ENCODE assay signal across 10 mouse cellular contexts in the genomic region with DNA sequence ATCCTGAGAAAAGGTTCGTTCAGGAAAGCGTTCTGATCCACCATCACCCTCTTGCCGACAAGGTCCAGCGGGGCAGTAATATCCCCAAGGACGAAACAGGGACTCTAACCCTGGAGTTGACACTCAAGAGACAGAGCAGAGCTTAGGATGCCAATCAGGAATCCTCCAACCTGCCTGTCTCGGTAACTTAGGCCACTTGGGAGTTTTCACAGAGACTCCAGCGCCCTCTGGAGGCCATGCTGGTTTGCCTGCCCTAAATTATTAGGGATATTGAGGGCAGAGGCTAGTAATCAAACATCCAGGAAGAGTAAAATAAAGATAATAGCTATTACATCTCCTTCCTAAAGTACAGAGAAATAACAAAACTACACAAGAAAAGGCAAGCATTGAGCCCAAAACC. TPM values are rescaled to one million over a fixed set of nuclear protein-coding genes. Genes with fewer than 3 reads are reported as not detected.
DNase-seq lines count a peak whose midpoint lies in the region; ATAC-seq and TF ChIP-seq lines count a peak whose summit lies in the region.
"Had no signal": no experiment of that assay in that cellular context is flagged by ENCODE, and none has a peak within 500 bp of the region (broad histone marks: within the 10 kb centered on the region; RNA-seq: fewer than 3 reads in every experiment).

No protein-coding gene starts in this region.

- no peak overlapping the region for H3K4me2 ChIP-seq in intestine, embryonic 14.5 days (ENCODE audit: low read length)
- H3K4me2 ChIP-seq in intestine, embryonic 15.5 days (replicated peaks): no peak overlapping the region
- no peak overlapping the region for H3K4me2 ChIP-seq in embryonic facial prominence, embryonic 11.5 days (ENCODE audit: low read depth, low read length)
- H3K4me2 ChIP-seq: limb, embryonic 12.5 days; stomach, embryonic 15.5 days had no signal

- no peak for TF ChIP-seq POLR2A in bone marrow, adult 2 months (IDR thresholded peaks at IDR 0.05; ENCODE audit: borderline replicate concordance, control insufficient read depth, low read depth, low read length)

- no peaks in the 10 kb centered on the region for H3K27me3 ChIP-seq in intestine, embryonic 14.5 days (replicated peaks; ENCODE audit: control insufficient read depth, insufficient read depth, low read length)
- no peaks in the 10 kb centered on the region for H3K27me3 ChIP-seq in intestine, embryonic 15.5 days (replicated peaks)
- H3K27me3 ChIP-seq in embryonic facial prominence, embryonic 11.5 days (ENCODE audit: control insufficient read depth, insufficient read depth, low read length): no peaks in the 10 kb centered on the region
- H3K27me3 ChIP-seq: limb, embryonic 12.5 days; stomach, embryonic 15.5 days had no signal

- H3K4me3 ChIP-seq in intestine, embryonic 14.5 days (ENCODE audit: low read depth, low read length): no peak overlapping the region
- no peak overlapping the region for H3K4me3 ChIP-seq in intestine, embryonic 15.5 days (replicated peaks)
- H3K4me3 ChIP-seq in bone marrow, adult 2 months (replicated peaks; ENCODE audit: control insufficient read depth, low read depth, low read length): no peak overlapping the region
- H3K4me3 ChIP-seq in embryonic facial prominence, embryonic 11.5 days (ENCODE audit: low read depth, low read length): no peak overlapping the region
- H3K4me3 ChIP-seq: limb, embryonic 12.5 days; stomach, embryonic 15.5 days had no signal

- H3K36me3 ChIP-seq in intestine, embryonic 14.5 days (ENCODE audit: control insufficient read depth, insufficient read depth, low read length): no peaks in the 10 kb centered on the region
- H3K36me3 ChIP-seq in intestine, embryonic 15.5 days: no peaks in the 10 kb centered on the region
- H3K36me3 ChIP-seq in embryonic facial prominence, embryonic 11.5 days (replicated peaks; ENCODE audit: control insufficient read depth, insufficient read depth, low read depth, low read length): no peaks in the 10 kb centered on the region
- H3K36me3 ChIP-seq: limb, embryonic 12.5 days; stomach, embryonic 15.5 days had no signal

- peak; percentile 80 for DNase-seq in intestine, embryonic 14.5 days (ENCODE audit: low spot score)
- peak; percentile 59 for DNase-seq in ES-CJ7 (ENCODE audit: low read depth, low spot score)
- DNase-seq in embryonic facial prominence, embryonic 11.5 days (ENCODE audit: low spot score): peak; percentile 65
- peak; percentile 76 to 77 for DNase-seq in kidney, postnatal 4 days
- DNase-seq in thymus, postnatal 4 days: peak; percentile 65

- 48% methylated on average over 7 of the region's 7 CpGs for WGBS in intestine, embryonic 14.5 days
- WGBS in intestine, embryonic 15.5 days: 42% methylated on average over 7 of the region's 7 CpGs
- WGBS in bone marrow, adult 2 months: 48% methylated on average over 7 of the region's 7 CpGs
- 46% methylated on average over 7 of the region's 7 CpGs for WGBS in embryonic facial prominence, embryonic 11.5 days

- no peak overlapping the region for H3K27ac ChIP-seq in intestine, embryonic 14.5 days (ENCODE audit: low read depth)
- no peak overlapping the region for H3K27ac ChIP-seq in intestine, embryonic 15.5 days
- H3K27ac ChIP-seq in bone marrow, adult 2 months (ENCODE audit: control insufficient read depth, insufficient read depth, low read depth, low read length, poor library complexity): no peak overlapping the region
- no peak overlapping the region for H3K27ac ChIP-seq in embryonic facial prominence, embryonic 11.5 days (replicated peaks; ENCODE audit: low read depth, low read length)
- H3K27ac ChIP-seq: limb, embryonic 12.5 days; stomach, embryonic 15.5 days had no signal

- ATAC-seq in intestine, embryonic 14.5 days (replicated peaks; ENCODE audit: low FRiP score, low TSS enrichment, low read depth): no peak
- ATAC-seq in intestine, embryonic 15.5 days: no peak
- ATAC-seq in embryonic facial prominence, embryonic 11.5 days (replicated peaks; ENCODE audit: insufficient number of reproducible peaks, low FRiP score, low TSS enrichment, low read depth): no peak
- ATAC-seq in megakaryocyte progenitor cell, adult 5-6 weeks (replicated peaks; ENCODE audit: poor library complexity): peak; percentile 81

- no peak overlapping the region for H3K9ac ChIP-seq in intestine, embryonic 14.5 days (ENCODE audit: low read length)
- no peak overlapping the region for H3K9ac ChIP-seq in intestine, embryonic 15.5 days
- no peak overlapping the region for H3K9ac ChIP-seq in embryonic facial prominence, embryonic 11.5 days (replicated peaks; ENCODE audit: low read length)
- H3K9ac ChIP-seq: limb, embryonic 12.5 days; stomach, embryonic 15.5 days had no signal

- TF ChIP-seq CTCF in bone marrow, adult 2 months (IDR thresholded peaks at IDR 0.05; ENCODE audit: control insufficient read depth, insufficient read depth, low read length): peak; percentile 51

- no peaks in the 10 kb centered on the region for H3K9me3 ChIP-seq in intestine, embryonic 14.5 days (ENCODE audit: control insufficient read depth, low read length)
- no peaks in the 10 kb centered on the region for H3K9me3 ChIP-seq in intestine, embryonic 15.5 days
- no peaks in the 10 kb centered on the region for H3K9me3 ChIP-seq in embryonic facial prominence, embryonic 11.5 days (replicated peaks; ENCODE audit: control insufficient read depth, low read length)
- H3K9me3 ChIP-seq: limb, embryonic 12.5 days; stomach, embryonic 15.5 days had no signal

- no peaks in the 10 kb centered on the region for H3K4me1 ChIP-seq in intestine, embryonic 14.5 days (replicated peaks; ENCODE audit: control insufficient read depth, insufficient read depth, low read length)
- H3K4me1 ChIP-seq in intestine, embryonic 15.5 days (replicated peaks): no peaks in the 10 kb centered on the region
- H3K4me1 ChIP-seq in bone marrow, adult 2 months (ENCODE audit: control insufficient read depth, insufficient read depth, low read length): no peaks in the 10 kb centered on the region
- no peaks in the 10 kb centered on the region for H3K4me1 ChIP-seq in embryonic facial prominence, embryonic 11.5 days (ENCODE audit: control insufficient read depth, insufficient read depth, low read length)
- H3K4me1 ChIP-seq: stomach, embryonic 15.5 days had no signal

RNA-seq across cellular contexts. Expression of a gene that starts 54.0 kb away (rescaled TPM):
- 0.38 and 0.86 TPM in 2 replicates for polyA plus RNA-seq in intestine, embryonic 14.5 days (2014; fragmentation: Nextera tagmentation; extraction: Ambion mirVana)
- 0.38 and 0.43 TPM in 2 replicates for polyA plus RNA-seq in intestine, embryonic 15.5 days (2015; fragmentation: Nextera tagmentation; extraction: Ambion mirVana)
- 0.55 TPM in 1 of 2 replicates, not detected in the other for polyA plus RNA-seq in bone marrow, adult 2 months (2011; ENCODE audit: insufficient read depth, insufficient read length, low replicate concordance, missing spikeins)
- polyA plus RNA-seq in embryonic facial prominence, embryonic 11.5 days (2014; fragmentation: Nextera tagmentation; extraction: Ambion mirVana): 5.0 and 5.5 TPM in 2 replicates
- total RNA-seq in megakaryocyte progenitor cell, adult 5-6 weeks (2015): 1.3 and 1.8 TPM in 2 replicates
- total RNA-seq in megakaryocyte progenitor cell, adult 5-6 weeks (2017): 2.2 and 2.7 TPM in 2 replicates
